Mouse (Mus musculus) heart, postnatal 10 days (tissue): ENCODE data around the gene Oas1c. TPM values are rescaled to one million over a fixed set of nuclear protein-coding genes. Genes with fewer than 3 reads are reported as not detected.

Source experiments
- DNase-seq, 2 experiments: peaks; one replicate each; pipeline ENCODE4 v3.0.0; 2021
- intact Hi-C: fragments of 180-260 bp; cut with DNase I; formaldehyde crosslinking; loops from one replicate; pipeline ENCODE4 v1.15.1; 2025
- microRNA-seq, 2 experiments: library from miRNA; unstranded; fragments of <30 nt; microRNA quantifications; one replicate each; pipeline ENCODE4 v1.2.0; 2022
- total RNA-seq, 2 experiments: library from RNA; stranded (reverse); gene quantifications; 2 replicates each; pipeline ENCODE4 v1.2.3; 2021

Gene Oas1c
- total RNA-seq, 2 experiments from 2014 or later: 0.69 TPM

GRCm38 (mm10) chr5:120787042-120787441 lies 25.3 kb downstream of the Oas1c start:
- intact Hi-C loops: no loop called here
- DNase-seq: no peak

GRCm38 (mm10) chr5:120782446-120782845 lies 29.9 kb downstream of the Oas1c start:
- DNase-seq: no peak
- intact Hi-C loops: no loop called here

- DNase-seq: no peak
- intact Hi-C loops: no loop called here
Measured at GRCm38 (mm10) chr5:120781646-120782045, 30.7 kb downstream of the Oas1c start.

- intact Hi-C loops: no loop called here
- peak; percentile 22 to 49 for DNase-seq
Measured at GRCm38 (mm10) chr5:120779922-120780321, 32.4 kb downstream of the Oas1c start.

- no peak for DNase-seq
- intact Hi-C loops: no loop called here
Measured at GRCm38 (mm10) chr5:120778941-120779340, 33.4 kb downstream of the Oas1c start.

GRCm38 (mm10) chr5:120777478-120777877 lies 34.8 kb downstream of the Oas1c start, which contains the start of gene Oas3:
Gene Oas3, minus strand, starts transcription at chr5:120777661.
- intact Hi-C loops: no loop called here
- no peak for DNase-seq

- intact Hi-C loops: no loop called here
- DNase-seq: no peak
Measured at GRCm38 (mm10) chr5:120776801-120777200, 35.5 kb downstream of the Oas1c start.

GRCm38 (mm10) chr5:120775287-120775985 lies 36.9 kb downstream of the Oas1c start:
- DNase-seq: peak; percentile 7 to 14

GRCm38 (mm10) chr5:120769396-120769795 lies 42.9 kb downstream of the Oas1c start:
- DNase-seq: no peak
- intact Hi-C loops: no loop called here

More at GRCm38 (mm10) chr5:120775287-120775985, 36.9 kb downstream of the Oas1c start:
- intact Hi-C loops: no loop called here

- intact Hi-C loops: no loop called here
- DNase-seq: no peak
Measured at GRCm38 (mm10) chr5:120765010-120765409, 47.3 kb downstream of the Oas1c start.

- peak; percentile 33 to 41 for DNase-seq
- intact Hi-C loops: no loop called here
Measured at GRCm38 (mm10) chr5:120761901-120762300, 50.4 kb downstream of the Oas1c start.

- intact Hi-C loops: no loop called here
- no peak for DNase-seq
Measured at GRCm38 (mm10) chr5:120754215-120754614, 58.1 kb downstream of the Oas1c start.

GRCm38 (mm10) chr5:120752786-120753185 lies 59.5 kb downstream of the Oas1c start:
- no peak for DNase-seq
- intact Hi-C loops: no loop called here

GRCm38 (mm10) chr5:120751206-120751605 lies 61.1 kb downstream of the Oas1c start:
- intact Hi-C loops: no loop called here
- no peak for DNase-seq

Small RNA genes within 50 kb of the gene (microRNA-seq; reads per million reads assigned to microRNA genes)
- 0 reads per million in 2 experiments for gene Gm22907

Other genes starting within 250 kb of the Oas1c start
- 10 to 100 TPM; 33.0 to 38.7 TPM for gene Tpcn1, start 223.8 kb downstream of the Oas1c start, total RNA-seq
- gene Iqcd, start 223.5 kb downstream of the Oas1c start, total RNA-seq: under 1 TPM in 1 of 2 experiments, not detected in 1; 0.17 TPM
- gene Rita1, start 199.9 kb downstream of the Oas1c start, total RNA-seq: 10 to 100 TPM; 12.7 to 13.1 TPM
- 10 to 100 TPM; 27.1 to 28.3 TPM for gene Ddx54, start 199.8 kb downstream of the Oas1c start, total RNA-seq
- not detected for gene Cfap73, start 178.3 kb downstream of the Oas1c start, total RNA-seq
- under 1 TPM; 0.15 to 0.31 TPM for gene Rasal1, start 163.7 kb downstream of the Oas1c start, total RNA-seq
- 1 to 10 TPM in 1 of 2 experiments, under 1 TPM in 1; 0.99 to 1.5 TPM for gene Dtx1, start 100.6 kb downstream of the Oas1c start, total RNA-seq
- gene Oas2, start 62.7 kb downstream of the Oas1c start, total RNA-seq: under 1 TPM; 0.07 to 0.10 TPM
- gene Oas3, start 34.9 kb downstream of the Oas1c start, total RNA-seq: under 1 TPM in 1 of 2 experiments, not detected in 1; 0.12 TPM
- not detected for gene Oas1e, start 17.0 kb downstream of the Oas1c start, total RNA-seq
- not detected for gene Oas1f, start 34.9 kb upstream of the Oas1c start, total RNA-seq
- gene Oas1h, start 48.9 kb upstream of the Oas1c start, total RNA-seq: not detected
- not detected for gene Oas1g, start 75.1 kb upstream of the Oas1c start, total RNA-seq
- under 1 TPM; 0.17 TPM for gene Oas1a, start 95.0 kb upstream of the Oas1c start, total RNA-seq
- gene Oas1d, start 102.0 kb upstream of the Oas1c start, total RNA-seq: not detected
- not detected for gene Rph3a, start 197.6 kb upstream of the Oas1c start, total RNA-seq